Mouse (Mus musculus) activated CD4-positive, CD25-positive, alpha-beta regulatory T cell (primary cell): ENCODE measurements around the gene Tbx21. TPM values are rescaled to one million over a fixed set of nuclear protein-coding genes. Genes with fewer than 3 reads are reported as not detected.

Experiments used
- polyA plus RNA-seq, 2 experiments: library from polyadenylated mRNA; unstranded; fragments of 100-300 nt; shearing (Covaris generic); gene quantifications; one replicate each; pipeline ENCODE4 v1.2.1; 2017

The Tbx21 gene
- polyA plus RNA-seq, result 10 to 100 TPM; 14.4 to 46.9 TPM

GRCm38 (mm10) chr11:97114671-97115601, at the start of gene Tbx21:
TSS of gene Tbx21 (minus strand) at chr11:97115331.

DNA sequence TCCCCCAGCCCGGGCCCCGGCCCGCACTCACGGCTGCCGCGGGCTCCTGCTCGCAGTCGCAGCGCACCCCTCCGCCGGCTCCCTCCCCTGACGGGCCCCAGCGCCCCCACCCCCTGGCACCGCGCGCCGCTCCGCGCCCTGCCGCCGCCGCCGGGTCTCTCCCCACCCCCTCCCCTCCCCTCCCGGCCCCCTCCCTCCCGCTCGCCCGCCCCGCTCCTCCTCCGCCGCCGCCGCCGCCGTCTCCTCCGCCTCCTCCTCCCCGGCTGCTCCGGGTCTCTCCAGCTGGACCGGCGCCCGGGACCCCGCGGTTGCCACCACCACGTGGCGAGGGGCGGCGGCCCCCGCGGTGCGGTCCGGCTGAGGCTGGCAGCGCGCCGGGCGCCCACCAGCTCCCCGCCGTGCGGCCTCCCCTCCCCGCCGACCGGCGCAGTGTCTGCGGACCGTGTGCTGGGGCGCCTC, 36.2 kb upstream of the Tbx21 start, which contains the start of gene Tbkbp1:
Gene Tbkbp1, minus strand, starts transcription at position 153 of the 459 bp plus-strand sequence.

DNA sequence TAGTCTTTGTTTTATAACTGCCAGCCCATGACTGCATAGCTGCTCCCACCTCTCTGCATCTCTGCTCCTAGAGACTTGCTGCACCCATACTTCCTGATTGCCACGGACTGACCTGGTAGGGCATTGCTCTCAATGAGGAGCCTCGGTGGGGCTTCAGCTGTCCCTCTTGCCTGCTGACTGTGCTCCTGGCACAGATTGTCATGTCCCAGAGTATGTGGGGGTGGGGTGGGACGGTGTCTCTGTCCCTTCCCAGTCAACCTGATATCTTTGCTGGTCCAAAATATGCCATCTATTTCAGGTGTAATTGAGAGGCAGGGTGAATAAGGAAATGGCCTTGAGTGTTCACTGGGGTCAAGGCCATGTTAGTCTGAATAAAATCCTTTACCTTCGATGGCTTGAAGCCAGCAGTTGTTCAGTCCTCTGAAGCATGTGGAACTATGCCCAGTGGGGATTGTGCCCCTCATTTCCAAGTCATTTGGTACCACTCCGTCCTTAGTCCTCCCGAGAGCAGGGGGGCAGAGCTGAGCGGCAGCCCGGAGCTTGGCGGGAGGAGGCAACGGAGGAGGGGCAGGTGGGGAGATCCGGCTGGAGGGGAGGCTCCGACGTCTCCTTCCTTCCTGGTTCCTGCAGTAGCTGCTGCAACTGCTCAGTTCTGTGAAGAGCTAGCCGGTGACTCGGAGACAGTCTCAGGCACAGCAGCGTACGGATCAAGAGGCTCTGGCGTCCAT, 64.8 kb downstream of the Tbx21 start, which contains the start of gene Osbpl7:
Gene Osbpl7, plus strand, starts transcription at position 413 of the 728 bp plus-strand sequence.

Other genes starting within 250 kb of the Tbx21 start
- gene Cdk5rap3, start 198.8 kb downstream of the Tbx21 start, polyA plus RNA-seq, result 100 to 1,000 TPM in 1 of 2 experiments, 10 to 100 TPM in 1; 65.7 to 112 TPM
- gene Prr15l, start 187.2 kb downstream of the Tbx21 start, polyA plus RNA-seq, result under 1 TPM in 1 of 2 experiments, not detected in 1; 0.49 TPM
- 10 to 100 TPM; 36.8 to 52.3 TPM for gene Pnpo, start 171.3 kb downstream of the Tbx21 start, polyA plus RNA-seq
- 10 to 100 TPM; 49.0 to 58.2 TPM for gene Sp2, start 132.4 kb downstream of the Tbx21 start, polyA plus RNA-seq
- gene Sp6, start 101.9 kb downstream of the Tbx21 start, polyA plus RNA-seq, result 1 to 10 TPM; 5.6 to 8.8 TPM
- 10 to 100 TPM in 1 of 2 experiments, 1 to 10 TPM in 1; 10.0 to 14.0 TPM for gene Scrn2, start 85.4 kb downstream of the Tbx21 start, polyA plus RNA-seq
- under 1 TPM in 1 of 2 experiments, not detected in 1; 0.17 TPM for gene Lrrc46, start 73.9 kb downstream of the Tbx21 start, polyA plus RNA-seq
- gene Mrpl10, start 73.8 kb downstream of the Tbx21 start, polyA plus RNA-seq, result 10 to 100 TPM; 74.7 to 77.3 TPM
- gene Osbpl7, start 64.7 kb downstream of the Tbx21 start, polyA plus RNA-seq, result 10 to 100 TPM; 30.9 to 31.1 TPM
- gene Tbkbp1, start 36.2 kb upstream of the Tbx21 start, polyA plus RNA-seq, result under 1 TPM; 0.34 to 0.72 TPM
- gene Kpnb1, start 72.5 kb upstream of the Tbx21 start, polyA plus RNA-seq, result 10 to 100 TPM; 30.6 to 31.8 TPM
- gene Npepps, start 165.3 kb upstream of the Tbx21 start, polyA plus RNA-seq, result 10 to 100 TPM; 31.0 to 47.1 TPM
- 10 to 100 TPM; 22.0 to 31.1 TPM for gene Mrpl45, start 200.4 kb upstream of the Tbx21 start, polyA plus RNA-seq
- gene Gpr179, start 236.7 kb upstream of the Tbx21 start, polyA plus RNA-seq, result under 1 TPM; 0.07 to 0.70 TPM
- 1 to 10 TPM; 1.2 to 1.9 TPM for gene Socs7, start 247.2 kb upstream of the Tbx21 start, polyA plus RNA-seq